Mouse (Mus musculus) left cerebral cortex, postnatal 4 days (tissue): ENCODE results near the gene Tram2. TPM values are rescaled to one million over a fixed set of nuclear protein-coding genes. Genes with fewer than 3 reads are reported as not detected.

Source experiments
- DNase-seq: peaks from one replicate; pipeline ENCODE4 v3.0.0-alpha.2; 2022
- intact Hi-C: fragments of 180-260 bp; cut with DNase I; formaldehyde crosslinking; loops from one replicate; pipeline ENCODE4 v1.15.1; 2025
- total RNA-seq, 2 experiments: library from RNA; stranded (reverse); gene quantifications; 2 replicates each; pipeline ENCODE4 v1.2.3; 2021

Tram2 gene
- total RNA-seq, 2 experiments from 2014 or later = 4.2 to 4.9 TPM

- intact Hi-C loops = no loop called here
- DNase-seq = no peak
Measured at GRCm38 (mm10) chr1:20984103-20984502, 94.9 kb downstream of the Tram2 start.

- intact Hi-C loops = no loop called here
- DNase-seq = no peak
Measured at GRCm38 (mm10) chr1:20981764-20982163, 97.3 kb downstream of the Tram2 start.

GRCm38 (mm10) chr1:20980553-20980952 lies 98.5 kb downstream of the Tram2 start:
- intact Hi-C loops = no loop called here
- no peak for DNase-seq

GRCm38 (mm10) chr1:20974341-20975135 lies 104.5 kb downstream of the Tram2 start:
- DNase-seq = no peak
- intact Hi-C loops = no loop called here

GRCm38 (mm10) chr1:20973389-20973788 lies 105.6 kb downstream of the Tram2 start:
- DNase-seq = no peak
- intact Hi-C loops = no loop called here

GRCm38 (mm10) chr1:20969642-20970041 lies 109.4 kb downstream of the Tram2 start:
- intact Hi-C loops = no loop called here
- DNase-seq = no peak

- intact Hi-C loops = no loop called here
Measured at GRCm38 (mm10) chr1:20954876-20955275, 124.2 kb downstream of the Tram2 start.

GRCm38 (mm10) chr1:20951799-20952198 lies 127.2 kb downstream of the Tram2 start:
- intact Hi-C loops = no loop called here
- no peak for DNase-seq

More at GRCm38 (mm10) chr1:20954876-20955275, 124.2 kb downstream of the Tram2 start:
- DNase-seq = no peak

- intact Hi-C loops = no loop called here
- peak; percentile 98 for DNase-seq
Measured at GRCm38 (mm10) chr1:20951300-20951763, 127.7 kb downstream of the Tram2 start, which contains the start of gene Efhc1. Gene Efhc1 (plus strand): TSS chr1:20951626.

Other genes starting within 250 kb of the Tram2 start
- gene Paqr8, start 188.6 kb downstream of the Tram2 start, total RNA-seq = 10 to 100 TPM; 37.9 to 44.9 TPM
- 1 to 10 TPM in 1 of 2 experiments, under 1 TPM in 1; 0.97 to 2.2 TPM for gene Efhc1, start 127.6 kb downstream of the Tram2 start, total RNA-seq
- 10 to 100 TPM; 13.4 to 13.7 TPM for gene Tmem14a, start 139.3 kb upstream of the Tram2 start, total RNA-seq
- gene Gsta3, start 161.4 kb upstream of the Tram2 start, total RNA-seq = under 1 TPM in 1 of 2 experiments, not detected in 1; 0.78 TPM